Mouse (Mus musculus) liver, embryonic 11.5 days (tissue): Measurements from ENCODE around the gene Serpinb7. TPM values are rescaled to one million over a fixed set of nuclear protein-coding genes. Genes with fewer than 3 reads are reported as not detected.

Experiments
- ATAC-seq: fragments of 200-750 bp; cut with Nextera tagmentation; replicated peaks from 2 replicates; pipeline ENCODE4 v1.8.0; 2017; ENCODE audit warnings: moderate number of reproducible peaks, mild to moderate bottlenecking, moderate TSS enrichment, moderate library complexity; ENCODE audit not compliant: low FRiP score
- DNase-seq: peaks from one replicate; pipeline ENCODE4 v3.0.0-alpha.2; 2017; ENCODE audit warnings: low spot score
- H3K27ac ChIP-seq: fragments of 300-500 bp; sonication (generic); 2 replicates; pipeline ENCODE4 v1.5.1; 2014; ENCODE audit warnings: mild to moderate bottlenecking, low read depth, low read length, control low read depth
- H3K27me3 ChIP-seq: fragments of 300-500 bp; sonication (generic); replicated peaks from 2 replicates; pipeline ENCODE4 v1.6.1; 2014; ENCODE audit warnings: low read length, mixed read lengths; ENCODE audit not compliant: control insufficient read depth, insufficient read depth
- H3K36me3 ChIP-seq: fragments of 300-500 bp; sonication (generic); 2 replicates; pipeline ENCODE4 v1.6.1; 2014; ENCODE audit warnings: mild to moderate bottlenecking, low read length, moderate library complexity, mixed read lengths; ENCODE audit not compliant: control insufficient read depth, insufficient read depth
- H3K4me1 ChIP-seq: fragments of 300-500 bp; sonication (generic); replicated peaks from 2 replicates; pipeline ENCODE4 v1.6.1; 2014; ENCODE audit warnings: low read length, mixed read lengths; ENCODE audit not compliant: control insufficient read depth, insufficient read depth
- H3K4me2 ChIP-seq: fragments of 300-500 bp; sonication (generic); 2 replicates; pipeline ENCODE4 v1.6.1; 2014; ENCODE audit warnings: mild to moderate bottlenecking, control low read depth, moderate library complexity
- H3K4me3 ChIP-seq: fragments of 300-500 bp; sonication (generic); 2 replicates; pipeline ENCODE4 v1.5.1; 2014; ENCODE audit warnings: low read depth, low read length, control low read depth
- H3K9ac ChIP-seq: fragments of 300-500 bp; sonication (generic); 2 replicates; pipeline ENCODE4 v1.6.1; 2014; ENCODE audit warnings: low read depth, low read length, control low read depth
- H3K9me3 ChIP-seq: fragments of 300-500 bp; sonication (generic); 2 replicates; pipeline ENCODE4 v1.6.1; 2016; ENCODE audit warnings: low read length, inconsistent platforms, mixed read lengths; ENCODE audit not compliant: control insufficient read depth
- WGBS: fragments of 180-500 bp; shearing (Covaris S2); extraction: QIAGEN DNeasy Blood & Tissue Kit; methylation state at CpG from one replicate; pipeline ENCODE4 v1.1.7; 2014; 5-methylcytosine and 5-hydroxymethylcytosine counted together
- polyA plus RNA-seq: library from polyadenylated mRNA; unstranded; fragments of >200 nt; fragmentation: Nextera tagmentation; extraction: Ambion mirVana; gene quantifications from 2 replicates; pipeline ENCODE4 v1.2.1, GENCODE M21; 2014

Gene Serpinb7
- polyA plus RNA-seq, 1 experiment from 2014 or later, result 0.08 TPM

DNA sequence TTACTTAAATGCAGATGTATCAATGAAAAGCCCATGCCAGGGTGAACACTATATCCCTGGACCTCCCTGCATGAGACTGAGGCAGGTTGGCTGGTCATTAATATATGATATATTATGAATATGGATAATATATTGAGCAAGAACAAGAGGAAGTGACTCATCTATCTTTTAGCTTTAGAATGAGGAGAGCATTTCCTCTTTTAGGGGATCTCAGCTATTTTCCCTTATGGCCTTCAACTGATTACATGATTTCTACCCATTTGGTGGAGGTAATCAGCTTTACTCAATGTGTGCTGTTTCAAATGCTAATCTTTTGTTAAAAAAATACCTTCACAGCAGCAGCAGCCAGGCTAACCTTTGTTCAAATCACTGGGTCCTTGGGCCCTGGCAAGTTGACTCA is 18.0 kb upstream of the Serpinb7 start:
- Histone ChIP-seq H3K9me3 (no peaks in the 10 kb centered on the region), H3K36me3 (no peaks in the 10 kb centered on the region), H3K4me2 (no peak overlapping the region), H3K4me3 (no peak overlapping the region), H3K9ac (no peak overlapping the region), H3K27ac (no peak overlapping the region), H3K4me1 (no peaks in the 10 kb centered on the region), H3K27me3 (no peaks in the 10 kb centered on the region)
- ATAC-seq (no peak), DNase-seq (no peak)

DNA sequence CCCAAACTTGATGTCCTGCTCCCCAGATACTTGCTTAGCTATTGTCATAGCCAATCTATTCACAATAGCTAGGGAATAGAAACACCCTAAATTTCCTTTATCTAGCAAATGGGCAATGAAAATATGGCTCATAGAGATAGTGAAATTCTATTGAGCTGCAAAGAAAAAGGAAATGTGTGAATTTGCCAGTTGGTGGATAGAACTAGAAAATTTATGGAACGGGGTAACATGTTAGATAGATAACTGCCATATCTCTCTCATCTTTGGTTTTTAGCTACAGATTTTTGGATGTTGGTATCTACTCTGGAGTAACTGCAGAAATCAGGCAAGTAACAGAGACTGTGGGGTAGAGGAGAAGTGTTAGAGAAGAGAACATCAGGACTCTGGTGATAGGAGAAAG is 17.1 kb upstream of the Serpinb7 start:
- ATAC-seq (no peak), DNase-seq (no peak)
- Histone ChIP-seq H3K36me3 (no peaks in the 10 kb centered on the region), H3K27ac (no peak overlapping the region), H3K9ac (no peak overlapping the region), H3K9me3 (no peaks in the 10 kb centered on the region), H3K27me3 (no peaks in the 10 kb centered on the region), H3K4me3 (no peak overlapping the region), H3K4me1 (no peaks in the 10 kb centered on the region), H3K4me2 (no peak overlapping the region)
- 67% methylated on average over 1 of the region's 1 CpGs for WGBS

DNA sequence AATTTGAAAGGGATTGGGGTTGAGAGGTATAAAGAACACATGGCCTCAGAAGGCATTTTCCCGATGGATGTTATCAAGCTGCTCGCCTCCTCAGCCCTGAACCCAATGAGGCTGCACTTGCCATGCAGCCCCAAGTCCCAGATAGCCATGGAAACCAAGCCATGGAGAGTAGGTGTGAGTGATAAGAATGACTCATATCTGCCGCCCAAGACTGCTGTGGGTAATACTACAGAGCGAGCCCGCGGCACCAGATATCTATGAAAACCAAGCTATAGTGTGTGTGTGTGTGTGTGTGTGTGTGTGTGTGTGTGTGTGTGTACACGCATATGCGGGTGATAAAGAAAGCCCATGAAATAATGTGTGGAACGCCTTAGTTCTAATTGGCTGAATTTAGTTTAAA is 14.9 kb upstream of the Serpinb7 start:
- no peak overlapping the region for H3K9ac ChIP-seq
- ATAC-seq, result peak; percentile 72
- H3K36me3 ChIP-seq, result no peaks in the 10 kb centered on the region
- no peaks in the 10 kb centered on the region for H3K4me1 ChIP-seq
- H3K4me3 ChIP-seq, result no peak overlapping the region
- H3K9me3 ChIP-seq, result no peaks in the 10 kb centered on the region
- DNase-seq, result no peak
- no peak overlapping the region for H3K27ac ChIP-seq
- no peaks in the 10 kb centered on the region for H3K27me3 ChIP-seq
- 81% methylated on average over 9 of the region's 9 CpGs for WGBS
- no peak overlapping the region for H3K4me2 ChIP-seq

DNA sequence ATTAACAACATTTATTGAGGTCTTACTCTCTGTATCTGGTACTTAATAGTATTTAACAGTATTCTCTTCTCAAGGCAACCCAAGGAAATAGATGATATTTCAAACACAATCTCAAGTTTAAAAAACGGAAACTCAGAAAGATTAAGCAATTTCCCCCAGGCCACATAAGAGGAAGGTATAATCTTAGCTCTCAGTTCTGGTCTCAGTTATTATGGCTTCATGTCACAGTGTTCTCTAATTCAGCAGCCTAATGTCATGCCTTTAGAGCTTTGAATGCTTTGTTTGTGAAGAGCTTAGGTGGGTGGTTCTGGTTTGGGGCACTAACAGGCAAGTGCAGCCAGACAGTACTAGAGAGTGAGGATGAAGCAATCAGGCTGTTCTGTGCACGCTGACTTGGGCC is 9.7 kb upstream of the Serpinb7 start:
- 69% methylated on average over 2 of the region's 2 CpGs for WGBS
- Histone ChIP-seq H3K9me3 (no peaks in the 10 kb centered on the region), H3K4me1 (no peaks in the 10 kb centered on the region), H3K4me3 (no peak overlapping the region), H3K27ac (no peak overlapping the region), H3K9ac (no peak overlapping the region), H3K36me3 (no peaks in the 10 kb centered on the region), H3K27me3 (no peaks in the 10 kb centered on the region), H3K4me2 (no peak overlapping the region)
- ATAC-seq, result no peak
- no peak for DNase-seq

DNA sequence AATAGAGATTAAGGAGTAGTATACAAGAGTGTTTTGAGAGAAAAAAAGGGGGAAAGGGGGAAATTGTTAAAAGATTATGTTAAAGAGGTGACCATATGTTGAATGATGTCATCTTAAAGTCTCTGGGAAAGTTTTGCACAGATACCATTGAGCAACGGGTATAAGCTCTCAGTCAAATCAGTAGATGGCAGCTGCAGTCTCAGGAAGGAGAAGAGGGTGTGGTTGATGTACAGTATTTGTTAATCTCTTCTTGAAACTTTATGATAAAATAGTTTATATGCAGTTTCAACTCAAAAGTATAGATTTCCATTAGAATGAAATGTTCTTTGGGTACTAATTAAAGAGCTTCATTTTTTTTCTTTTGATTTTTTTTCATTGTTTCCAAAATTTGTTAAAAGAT is 2.0 kb upstream of the Serpinb7 start:
- no peak for ATAC-seq
- H3K27ac ChIP-seq, result no peak overlapping the region
- 48% methylated on average over 1 of the region's 1 CpGs for WGBS

DNA sequence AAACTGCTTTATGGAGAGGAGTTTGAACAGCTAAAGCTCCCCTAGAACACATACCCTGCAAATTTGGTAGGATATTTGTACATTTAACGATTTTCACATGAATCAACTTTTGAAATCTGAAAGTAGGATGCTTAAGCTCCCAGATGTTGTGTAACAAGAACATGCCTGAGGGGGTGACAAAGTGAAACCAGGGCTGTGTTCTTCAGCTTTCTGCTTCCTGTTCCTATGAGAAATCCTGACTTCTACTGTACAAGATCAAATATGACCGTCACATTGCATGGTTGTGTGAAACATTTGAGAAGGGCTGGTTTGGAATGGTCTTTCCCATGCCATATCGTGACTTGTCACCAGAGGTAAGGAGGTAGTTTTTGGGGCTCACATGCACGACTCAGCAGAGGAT is 2.6 kb downstream of the Serpinb7 start:
- no peaks in the 10 kb centered on the region for H3K4me1 ChIP-seq
- WGBS, result 77% methylated on average over 4 of the region's 4 CpGs
- no peaks in the 10 kb centered on the region for H3K36me3 ChIP-seq
- H3K4me3 ChIP-seq, result no peak overlapping the region
- no peak overlapping the region for H3K9ac ChIP-seq
- no peak overlapping the region for H3K27ac ChIP-seq
- no peak for DNase-seq
- no peaks in the 10 kb centered on the region for H3K27me3 ChIP-seq
- no peak overlapping the region for H3K4me2 ChIP-seq
- ATAC-seq, result no peak
- no peaks in the 10 kb centered on the region for H3K9me3 ChIP-seq

More for the DNA sequence above, 2.0 kb upstream of the Serpinb7 start:
- no peak for DNase-seq
- Histone ChIP-seq H3K4me1 (no peaks in the 10 kb centered on the region), H3K9me3 (no peaks in the 10 kb centered on the region), H3K36me3 (no peaks in the 10 kb centered on the region), H3K4me2 (no peak overlapping the region), H3K27me3 (no peaks in the 10 kb centered on the region), H3K9ac (no peak overlapping the region), H3K4me3 (no peak overlapping the region)

DNA sequence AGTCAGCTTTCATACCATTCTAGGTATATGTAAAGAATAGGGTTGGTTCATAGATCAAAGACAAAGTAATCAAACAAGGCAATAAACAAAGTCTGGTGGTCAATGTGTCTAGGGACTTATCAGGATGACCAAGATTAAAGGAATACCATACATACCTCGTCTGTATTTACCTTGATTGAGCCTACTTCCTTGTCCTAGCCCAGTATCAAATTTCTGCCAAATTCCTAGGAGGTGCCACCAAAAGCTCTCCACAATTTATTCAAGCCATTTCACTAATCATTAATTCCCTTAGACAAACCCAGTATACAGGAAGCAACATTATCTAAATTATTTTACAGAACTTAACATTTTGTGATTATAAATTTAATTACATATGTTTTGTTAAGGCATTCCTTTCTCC is 15.2 kb downstream of the Serpinb7 start:
- H3K4me2 ChIP-seq, result no peak overlapping the region
- DNase-seq (no peak), ATAC-seq (no peak)
- no peak overlapping the region for H3K4me3 ChIP-seq
- WGBS, result 20% methylated on average over 1 of the region's 1 CpGs
- H3K4me1 ChIP-seq, result no peaks in the 10 kb centered on the region
- no peaks in the 10 kb centered on the region for H3K27me3 ChIP-seq
- no peaks in the 10 kb centered on the region for H3K9me3 ChIP-seq
- H3K36me3 ChIP-seq, result no peaks in the 10 kb centered on the region
- H3K27ac ChIP-seq, result no peak overlapping the region
- no peak overlapping the region for H3K9ac ChIP-seq

DNA sequence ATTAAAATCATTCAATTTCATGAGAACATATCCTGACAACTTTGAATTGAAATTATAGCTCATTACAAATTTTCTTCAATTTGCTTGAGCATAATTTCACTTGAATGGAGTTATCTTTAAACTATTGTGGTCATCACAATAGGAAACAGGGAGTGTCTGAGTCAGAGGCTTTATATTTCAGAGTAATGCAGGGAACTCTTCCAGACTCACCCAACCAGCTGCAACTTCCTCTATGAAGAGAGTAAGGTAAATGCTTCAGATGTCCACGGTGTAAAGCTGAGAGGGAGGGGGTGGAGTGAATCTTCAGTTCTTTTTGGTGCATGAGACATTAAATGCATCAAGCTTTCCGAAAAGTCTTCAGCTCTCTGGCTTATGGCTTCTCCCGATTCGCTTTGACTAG is 23.0 kb downstream of the Serpinb7 start:
- WGBS, result 72% methylated on average over 4 of the region's 4 CpGs

DNA sequence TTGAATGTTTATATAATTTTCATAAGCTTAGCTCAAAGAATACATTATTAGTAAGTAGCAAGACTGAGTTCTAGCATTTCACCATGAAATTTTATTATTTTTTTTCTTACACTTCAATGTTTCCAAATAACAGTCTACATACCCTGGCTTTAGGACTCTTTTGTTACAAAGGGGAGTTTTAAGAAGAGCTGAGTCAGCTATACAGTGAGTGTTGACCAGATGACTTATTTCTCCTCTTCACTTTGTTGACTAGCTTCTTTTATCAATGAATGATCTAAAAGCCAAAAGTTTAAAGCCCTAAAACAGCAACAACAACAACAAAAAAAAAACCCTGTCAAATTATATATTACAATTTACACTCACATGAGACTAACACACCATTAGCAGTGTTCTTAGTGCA is 31.8 kb downstream of the Serpinb7 start:
- no peak overlapping the region for H3K4me3 ChIP-seq
- ATAC-seq (no peak), DNase-seq (no peak)
- H3K4me2 ChIP-seq, result no peak overlapping the region
- H3K27me3 ChIP-seq, result no peaks in the 10 kb centered on the region
- H3K9ac ChIP-seq, result no peak overlapping the region
- no peaks in the 10 kb centered on the region for H3K4me1 ChIP-seq
- no peaks in the 10 kb centered on the region for H3K9me3 ChIP-seq
- no peak overlapping the region for H3K27ac ChIP-seq
- H3K36me3 ChIP-seq, result no peaks in the 10 kb centered on the region

More for the DNA sequence above, 23.0 kb downstream of the Serpinb7 start:
- no peaks in the 10 kb centered on the region for H3K9me3 ChIP-seq
- H3K27ac ChIP-seq, result no peak overlapping the region
- H3K9ac ChIP-seq, result no peak overlapping the region
- ATAC-seq, result no peak
- H3K4me1 ChIP-seq, result no peaks in the 10 kb centered on the region
- no peak for DNase-seq
- H3K36me3 ChIP-seq, result no peaks in the 10 kb centered on the region
- H3K4me3 ChIP-seq, result no peak overlapping the region
- H3K27me3 ChIP-seq, result no peaks in the 10 kb centered on the region
- no peak overlapping the region for H3K4me2 ChIP-seq
